Mouse (Mus musculus) E14TG2a.4 (cell line): Measurements from ENCODE around the gene Cgnl1.

Experiments
- CTCF ChIP-seq: conservative IDR thresholded peaks from 2 replicates; pipeline ENCODE4 v1.5.1; 2014; ENCODE audit warnings: low read length
- NANOG ChIP-seq: IDR thresholded peaks from 2 replicates; pipeline ENCODE4 v1.6.1; 2014; ENCODE audit warnings: borderline replicate concordance, low read length, mixed read lengths

DNA sequence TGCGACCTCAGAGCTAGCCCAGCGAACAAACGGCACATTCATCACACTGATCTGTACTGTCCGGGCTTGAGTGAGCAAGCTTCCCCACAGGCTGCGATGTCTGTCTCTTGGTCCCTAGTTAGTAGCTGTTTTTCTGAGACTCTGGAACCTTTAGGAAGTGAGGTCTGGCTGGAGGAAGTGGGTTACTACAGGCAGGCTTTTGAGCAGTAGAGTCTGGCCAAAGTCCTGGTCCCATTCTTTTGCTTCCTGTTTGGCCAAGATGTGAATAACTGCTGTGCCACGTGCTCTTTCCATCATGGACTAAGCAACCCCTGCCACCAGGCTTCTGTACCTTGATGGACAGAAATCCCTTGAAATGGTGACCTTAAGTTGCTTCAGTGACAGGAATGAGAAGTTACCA lies 174.5 kb downstream of the Cgnl1 start:
- TF ChIP-seq CTCF (no peak), NANOG (no peak)
